Mouse (Mus musculus): Measurements from ENCODE around the gene Srgap1. TPM values are rescaled to one million over a fixed set of nuclear protein-coding genes. Genes with fewer than 3 reads are reported as not detected.

Srgap1 gene
- total RNA-seq (2017): 0.14 TPM in 1 of 2 replicates, not detected in the other

DNA sequence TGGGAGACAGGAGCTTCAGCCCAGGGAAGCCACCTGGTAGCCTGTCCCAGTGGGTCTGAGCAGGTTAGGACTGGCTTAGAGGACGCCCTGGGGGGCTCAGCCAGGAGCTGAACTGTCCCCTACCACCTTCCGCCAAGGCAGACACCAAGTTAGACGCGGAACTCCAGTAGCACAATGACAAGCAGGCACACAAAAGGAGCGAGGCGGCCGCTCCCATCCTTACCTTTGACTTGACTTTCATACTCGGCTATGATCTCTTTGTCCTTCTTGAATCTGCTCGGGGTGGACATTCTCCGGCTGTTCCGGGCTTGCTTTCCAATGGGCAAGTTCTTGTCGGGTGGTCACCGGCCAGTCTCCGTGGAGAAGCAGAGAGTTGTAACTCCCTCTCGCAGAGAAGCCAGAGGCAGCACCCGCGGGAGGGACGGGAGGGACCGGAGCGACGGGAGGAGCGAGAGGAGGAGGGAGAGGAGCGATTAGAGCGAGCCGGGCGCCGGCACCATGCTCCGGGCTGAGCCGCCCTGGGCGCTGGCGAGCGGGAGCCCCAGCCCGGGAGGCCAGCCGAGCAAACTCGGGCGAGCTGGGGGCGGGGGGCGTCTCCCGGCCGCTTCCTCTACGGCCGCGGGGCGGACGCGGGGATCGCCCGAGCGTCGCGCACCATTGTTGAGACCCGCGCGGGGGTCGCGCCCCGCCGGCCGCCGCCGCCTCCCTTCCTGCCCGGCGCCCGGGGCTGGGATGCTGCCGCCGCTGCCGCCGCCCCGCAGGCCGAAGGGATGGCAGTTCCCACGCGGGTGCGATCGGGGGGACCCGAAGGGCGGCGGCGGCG lies at the start of gene Srgap1:
Gene Srgap1, minus strand, starts transcription at position 412 of the 823 bp plus-strand sequence.
- peak; percentile 50 for ATAC-seq (replicated peaks; ENCODE audit: low read depth, poor library complexity, severe bottlenecking)

DNA sequence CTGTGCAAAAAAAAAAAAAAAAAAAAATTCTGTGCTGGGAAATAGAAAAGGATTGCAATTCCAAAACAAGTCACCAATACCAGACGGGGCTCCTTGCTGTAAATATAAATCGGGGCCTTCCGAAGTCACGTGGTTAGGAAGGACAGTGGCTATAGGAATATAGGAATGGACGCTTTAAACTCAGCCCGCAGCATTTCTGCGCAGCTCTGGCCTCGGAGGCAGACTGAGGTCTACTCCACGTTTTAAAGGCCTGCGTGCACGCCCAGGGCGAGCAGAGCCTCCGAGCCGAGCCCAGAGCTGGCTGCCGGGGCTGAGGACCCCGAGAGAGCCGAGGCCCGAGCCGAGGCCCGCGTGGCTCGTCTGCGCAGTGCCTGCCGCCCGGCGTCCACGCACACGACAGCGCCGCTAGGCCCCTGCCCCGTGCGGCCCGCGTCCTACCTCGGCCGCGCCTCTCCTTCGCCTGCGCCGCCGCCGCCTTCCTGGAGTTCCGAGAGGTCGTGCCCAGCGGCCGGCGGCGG lies 49.4 kb upstream of the Srgap1 start:
- no peak for ATAC-seq (replicated peaks; ENCODE audit: low read depth, poor library complexity, severe bottlenecking)

GRCm38 (mm10) chr10:122090472-122090871 lies 43.4 kb upstream of the Srgap1 start:
- ATAC-seq (replicated peaks; ENCODE audit: low read depth, poor library complexity, severe bottlenecking): 0 out of 2 replicates have a peak, but pooled peaks have one; percentile 47

GRCm38 (mm10) chr10:122081352-122081751 lies 34.2 kb upstream of the Srgap1 start:
- ATAC-seq (replicated peaks; ENCODE audit: low read depth, poor library complexity, severe bottlenecking): no peak

DNA sequence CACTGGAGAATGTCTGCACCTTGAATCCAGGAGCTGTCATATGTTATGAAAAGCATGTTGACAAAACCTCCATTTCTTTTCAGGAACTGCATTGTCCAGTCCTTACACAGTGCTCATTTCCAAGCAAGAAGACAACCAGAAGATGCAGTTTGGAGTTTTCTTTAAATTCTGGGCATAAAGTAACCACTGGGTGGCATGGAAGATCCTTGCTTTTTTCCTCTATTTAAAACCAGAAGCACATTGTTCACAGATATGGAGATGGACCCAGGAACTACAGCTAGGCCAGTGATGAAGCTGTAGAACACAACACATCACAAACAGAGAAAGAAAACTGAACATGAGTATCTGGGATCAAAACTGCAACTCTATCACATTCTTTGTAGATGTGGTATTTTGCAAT lies 22.0 kb upstream of the Srgap1 start:
- no peak for ATAC-seq (replicated peaks; ENCODE audit: low read depth, poor library complexity, severe bottlenecking)

GRCm38 (mm10) chr10:122055826-122056225 lies 8.7 kb upstream of the Srgap1 start:
- ATAC-seq (replicated peaks; ENCODE audit: low read depth, poor library complexity, severe bottlenecking): no peak

DNA sequence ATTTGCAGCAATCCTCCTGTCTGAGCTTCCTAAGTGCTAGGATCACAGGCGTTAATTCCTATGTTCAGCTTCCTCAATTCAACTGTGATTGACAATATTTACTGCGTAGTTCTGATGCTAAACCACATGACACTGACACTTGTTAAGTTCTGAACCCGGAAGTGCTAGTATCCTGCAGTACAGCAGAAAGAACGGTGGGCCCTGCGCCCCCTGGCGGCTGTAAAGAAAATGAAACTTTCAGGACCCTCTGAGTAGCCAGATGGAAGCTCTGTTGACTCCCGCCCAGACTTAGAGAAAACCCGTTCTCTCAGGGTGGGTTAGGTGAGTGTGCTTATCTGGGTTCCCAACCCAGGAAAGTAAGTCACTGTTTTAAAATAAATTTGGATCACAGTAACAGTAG lies 7.4 kb upstream of the Srgap1 start:
- ATAC-seq (replicated peaks; ENCODE audit: low read depth, poor library complexity, severe bottlenecking): peak; percentile 94

- peak; percentile 67 for ATAC-seq (replicated peaks; ENCODE audit: low read depth, poor library complexity, severe bottlenecking)
These were observed 4.7 kb upstream of the Srgap1 start for GRCm38 (mm10) chr10:122051831-122052230.

DNA sequence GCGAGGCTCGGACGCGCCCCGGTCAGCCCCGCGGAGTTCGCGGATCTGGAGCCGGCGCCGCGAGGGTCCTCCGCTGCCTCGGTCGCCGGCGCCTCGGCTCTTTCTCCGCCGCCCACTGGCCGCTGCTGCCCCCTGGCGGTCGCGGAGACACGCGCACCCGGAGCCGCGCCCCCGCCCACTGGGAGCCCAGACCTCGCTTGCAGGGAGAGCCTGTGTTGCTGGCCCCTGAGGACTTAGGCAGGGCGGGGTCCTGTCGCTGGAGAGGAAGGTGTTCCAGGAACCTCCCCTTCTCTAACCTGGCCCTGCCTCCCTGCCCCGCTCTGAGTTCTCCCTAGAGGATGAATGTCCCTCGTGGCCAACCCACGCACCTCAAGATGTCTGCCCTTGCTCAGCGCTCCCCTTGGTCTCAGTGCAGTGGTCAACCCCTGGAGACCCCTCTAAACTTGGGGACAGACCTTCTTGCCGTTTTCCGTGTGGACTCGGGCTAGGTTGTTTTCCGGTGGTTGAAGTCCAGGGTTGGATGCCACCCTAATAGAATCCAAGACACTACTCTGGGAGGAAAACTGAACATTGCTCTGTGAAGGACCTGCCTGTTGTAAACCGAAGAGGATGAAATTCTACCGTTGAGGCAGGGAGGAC lies 731 bp upstream of the Srgap1 start:
- peak; percentile 58 for ATAC-seq (replicated peaks; ENCODE audit: low read depth, poor library complexity, severe bottlenecking)

- no peak for ATAC-seq (replicated peaks; ENCODE audit: low read depth, poor library complexity, severe bottlenecking)
These were observed 608 bp downstream of the Srgap1 start for GRCm38 (mm10) chr10:122046511-122046903.

GRCm38 (mm10) chr10:122045946-122046345 lies 1.2 kb downstream of the Srgap1 start:
- no peak for ATAC-seq (replicated peaks; ENCODE audit: low read depth, poor library complexity, severe bottlenecking)

DNA sequence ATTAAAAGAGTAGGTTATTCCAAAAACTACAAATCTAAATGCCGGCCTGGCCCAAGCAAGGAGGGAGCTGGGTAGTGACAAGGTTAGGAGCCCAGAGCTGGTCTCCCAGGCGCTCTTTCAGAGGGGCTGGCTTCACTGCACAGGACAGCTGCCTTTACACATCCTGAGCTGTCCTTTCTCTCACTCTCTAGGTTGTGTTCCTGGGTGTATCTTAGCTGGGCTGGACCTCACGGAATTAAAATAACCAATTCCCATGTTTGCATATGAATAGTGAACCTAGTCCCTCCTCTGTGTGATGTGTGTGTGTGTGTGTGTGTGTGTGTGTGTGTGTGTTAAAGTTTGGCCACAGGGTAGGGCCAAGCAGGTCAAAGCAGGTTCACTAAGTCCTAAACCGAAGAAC lies 2.2 kb downstream of the Srgap1 start:
- ATAC-seq (replicated peaks; ENCODE audit: low read depth, poor library complexity, severe bottlenecking): no peak

GRCm38 (mm10) chr10:122040372-122040771 lies 6.7 kb downstream of the Srgap1 start:
- ATAC-seq (replicated peaks; ENCODE audit: low read depth, poor library complexity, severe bottlenecking): no peak

DNA sequence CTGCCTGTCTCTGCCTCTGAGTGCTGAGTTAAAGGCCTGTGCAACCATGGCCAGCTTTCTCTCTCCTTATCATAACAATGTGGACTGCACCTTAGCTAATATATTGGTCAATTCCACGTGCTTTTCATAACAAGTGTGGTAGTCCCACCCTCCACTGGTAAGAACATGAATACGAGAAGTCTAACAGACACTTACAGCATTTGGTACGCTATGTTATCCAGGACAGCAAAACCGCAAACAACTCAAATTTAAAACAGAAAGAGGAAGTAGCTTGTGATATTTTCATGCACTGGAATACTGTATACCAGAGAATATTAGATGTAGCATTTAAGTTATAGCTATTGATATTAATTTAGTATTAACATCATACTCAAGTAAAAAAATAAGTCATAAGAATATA lies 7.5 kb downstream of the Srgap1 start:
- ATAC-seq (replicated peaks; ENCODE audit: low read depth, poor library complexity, severe bottlenecking): peak; percentile 77

GRCm38 (mm10) chr10:122038554-122038953 lies 8.6 kb downstream of the Srgap1 start:
- ATAC-seq (replicated peaks; ENCODE audit: low read depth, poor library complexity, severe bottlenecking): peak; percentile 83

- ATAC-seq (replicated peaks; ENCODE audit: low read depth, poor library complexity, severe bottlenecking): no peak
These were observed 13.8 kb downstream of the Srgap1 start for GRCm38 (mm10) chr10:122033271-122033670.

DNA sequence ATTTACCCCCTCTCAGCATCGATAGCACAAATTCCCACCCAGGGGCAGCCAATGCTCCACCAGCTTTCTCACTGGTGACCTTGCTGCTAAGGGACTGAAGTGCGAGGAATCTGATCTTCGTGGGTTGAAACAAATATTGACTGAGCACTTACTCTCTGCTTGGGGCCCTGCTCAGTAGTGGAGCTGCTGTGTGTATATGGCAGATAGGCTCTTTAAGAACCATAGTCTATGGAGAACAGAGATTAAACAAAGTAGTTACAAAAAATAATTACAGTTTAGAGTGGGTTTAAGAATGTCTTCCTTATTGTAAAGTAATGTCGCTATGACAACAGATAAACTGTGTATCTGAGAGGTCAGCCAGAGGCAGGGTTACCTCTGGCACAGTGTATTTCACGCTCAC lies 16.7 kb downstream of the Srgap1 start:
- no peak for ATAC-seq (replicated peaks; ENCODE audit: low read depth, poor library complexity, severe bottlenecking)

- peak; percentile 68; the same call in 1 of the 2 replicates for ATAC-seq (replicated peaks; ENCODE audit: low read depth, poor library complexity, severe bottlenecking)
These were observed 17.4 kb downstream of the Srgap1 start for GRCm38 (mm10) chr10:122029738-122030137.

DNA sequence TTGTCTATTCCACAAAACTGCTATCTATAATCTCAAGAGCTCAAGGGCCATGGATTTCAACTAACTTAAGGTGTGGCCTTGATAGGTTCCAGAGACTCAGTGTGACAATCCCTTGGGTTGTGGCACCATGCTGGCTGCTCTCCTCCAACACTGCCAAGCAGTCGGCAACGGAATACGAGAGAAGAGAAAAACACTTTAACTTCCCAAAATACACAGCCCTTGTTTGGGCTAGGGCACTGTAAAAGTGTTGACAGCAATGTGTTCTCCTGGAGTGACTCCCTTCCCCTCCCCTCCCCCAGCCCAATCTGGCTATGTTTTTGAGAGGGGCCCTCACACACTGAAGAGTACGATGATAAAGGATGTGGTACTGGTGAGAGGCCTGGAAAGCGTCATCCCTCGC lies 21.9 kb downstream of the Srgap1 start:
- ATAC-seq (replicated peaks; ENCODE audit: low read depth, poor library complexity, severe bottlenecking): no peak

DNA sequence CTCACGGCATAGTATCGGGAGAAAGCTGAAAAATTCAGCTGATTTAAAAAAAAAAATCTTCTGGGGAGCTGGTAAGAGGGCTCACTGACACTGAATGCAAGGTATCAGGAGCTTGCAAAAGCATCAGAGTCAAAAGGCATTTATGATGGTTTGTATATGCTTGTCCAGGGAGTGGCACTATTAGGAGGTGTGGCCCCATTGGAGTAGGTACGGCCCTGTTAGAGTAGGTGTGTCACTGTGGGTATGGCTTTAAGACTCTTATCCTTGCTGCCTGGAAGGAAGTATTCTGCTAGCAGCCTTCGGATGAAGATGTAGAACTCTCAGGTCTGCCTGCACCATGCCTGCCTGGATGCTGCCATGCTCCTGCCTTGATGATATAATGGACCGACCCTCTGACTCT lies 26.2 kb downstream of the Srgap1 start:
- ATAC-seq (replicated peaks; ENCODE audit: low read depth, poor library complexity, severe bottlenecking): no peak

DNA sequence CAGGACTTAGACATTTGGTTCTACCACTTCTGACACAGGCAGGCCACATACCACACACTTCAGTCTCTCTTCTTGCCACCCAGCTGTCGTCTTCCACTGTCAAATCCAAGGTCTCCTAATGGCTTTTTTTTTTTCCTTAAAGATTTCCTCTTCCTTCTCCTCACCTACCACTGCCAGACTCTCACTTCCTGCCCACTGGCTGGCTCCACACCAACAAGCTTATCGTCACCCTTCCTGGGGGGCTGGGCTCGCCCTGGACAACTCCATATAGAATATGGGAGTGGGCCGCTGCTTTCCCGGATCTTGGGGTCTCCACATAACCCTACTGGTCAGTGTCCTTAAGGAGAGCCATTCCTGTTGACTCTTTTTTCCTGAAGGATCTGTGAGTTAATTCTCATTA lies 26.9 kb downstream of the Srgap1 start:
- no peak for ATAC-seq (replicated peaks; ENCODE audit: low read depth, poor library complexity, severe bottlenecking)
